Mouse (Mus musculus): ENCODE measurements around the gene Ecm1.

Gene Ecm1

GRCm38 (mm10) chr3:95739353-95740104, at the start of gene Ecm1:
Gene Ecm1, minus strand, starts transcription at chr3:95739569.
- in situ Hi-C loops (cut with MseI, MboI): no loop called here

GRCm38 (mm10) chr3:95785501-95785900, 46.1 kb upstream of the Ecm1 start:
- in situ Hi-C loops (cut with MseI, MboI): no loop called here

GRCm38 (mm10) chr3:95771985-95772384, 32.6 kb upstream of the Ecm1 start:
- in situ Hi-C loops (cut with MseI, MboI): no loop called here

GRCm38 (mm10) chr3:95765534-95765933, 26.2 kb upstream of the Ecm1 start:
- in situ Hi-C loops (cut with MseI, MboI): no loop called here

GRCm38 (mm10) chr3:95763811-95764210, 24.4 kb upstream of the Ecm1 start:
- in situ Hi-C loops (cut with MseI, MboI): no loop called here

GRCm38 (mm10) chr3:95762961-95763360, 23.6 kb upstream of the Ecm1 start:
- in situ Hi-C loops (cut with MseI, MboI): no loop called here

- in situ Hi-C loops (cut with MseI, MboI): no loop called here
Observed at GRCm38 (mm10) chr3:95761771-95762170, 22.4 kb upstream of the Ecm1 start.

- in situ Hi-C loops (cut with MseI, MboI): no loop called here
Observed at GRCm38 (mm10) chr3:95760656-95761055, 21.3 kb upstream of the Ecm1 start.

- in situ Hi-C loops (cut with MseI, MboI): no loop called here
Observed at GRCm38 (mm10) chr3:95760106-95760505, 20.7 kb upstream of the Ecm1 start, which contains the start of gene Tars2. Gene Tars2, minus strand, starts transcription at chr3:95760206.

GRCm38 (mm10) chr3:95758467-95759218, 19.3 kb upstream of the Ecm1 start:
- in situ Hi-C loops (cut with MseI, MboI): no loop called here

- in situ Hi-C loops (cut with MseI, MboI): no loop called here
Observed at GRCm38 (mm10) chr3:95756808-95757207, 17.4 kb upstream of the Ecm1 start.

- in situ Hi-C loops (cut with MseI, MboI): no loop called here
Observed at GRCm38 (mm10) chr3:95754345-95755206, 15.2 kb upstream of the Ecm1 start.

- in situ Hi-C loops (cut with MseI, MboI): no loop called here
Observed at GRCm38 (mm10) chr3:95752935-95753334, 13.6 kb upstream of the Ecm1 start.

- in situ Hi-C loops (cut with MseI, MboI): no loop called here
Observed at GRCm38 (mm10) chr3:95740406-95740805, 1.0 kb upstream of the Ecm1 start.

- in situ Hi-C loops (cut with MseI, MboI): no loop called here
Observed at GRCm38 (mm10) chr3:95735071-95735670, 4.2 kb downstream of the Ecm1 start.

GRCm38 (mm10) chr3:95734092-95734702, 5.2 kb downstream of the Ecm1 start:
- in situ Hi-C loops (cut with MseI, MboI): no loop called here

GRCm38 (mm10) chr3:95732744-95733521, 6.4 kb downstream of the Ecm1 start:
- in situ Hi-C loops (cut with MseI, MboI): no loop called here

- in situ Hi-C loops (cut with MseI, MboI): no loop called here
Observed at GRCm38 (mm10) chr3:95732297-95732696, 7.1 kb downstream of the Ecm1 start.

GRCm38 (mm10) chr3:95731802-95732201, 7.6 kb downstream of the Ecm1 start:
- in situ Hi-C loops (cut with MseI, MboI): no loop called here

- in situ Hi-C loops (cut with MseI, MboI): no loop called here
Observed at GRCm38 (mm10) chr3:95730431-95730830, 8.9 kb downstream of the Ecm1 start.
